Mouse (Mus musculus): ENCODE measurements around the gene Fam131b. TPM values are rescaled to one million over a fixed set of nuclear protein-coding genes. Genes with fewer than 3 reads are reported as not detected.

Gene Fam131b
- total and polyA plus RNA-seq, 3 experiments: 0.04 to 0.09 (median 0.05) TPM

DNA sequence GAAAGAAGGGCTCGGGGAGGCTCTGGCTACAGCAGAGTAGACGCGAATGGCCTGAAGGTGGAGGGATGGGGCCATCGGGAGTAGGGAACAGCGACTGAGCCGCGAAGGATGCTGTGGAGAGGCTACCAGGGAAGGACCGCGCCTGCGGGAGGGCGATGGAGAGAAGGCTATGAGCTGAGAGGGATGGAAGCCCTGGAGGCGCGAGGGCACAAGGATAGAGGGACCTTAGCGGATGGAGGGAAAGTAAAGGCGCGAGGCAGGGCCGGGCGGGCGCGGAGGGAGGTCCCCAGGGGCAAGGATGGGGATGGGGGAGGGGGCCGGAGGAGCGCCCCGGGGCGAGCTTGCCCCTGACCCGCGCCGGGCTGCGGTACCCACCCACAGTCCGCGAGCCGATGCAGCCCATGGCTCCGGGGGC, 369 bp downstream of the Fam131b start:
- in situ Hi-C loops (cut with MboI; ENCODE audit: low pct_ligation_motif_present, low pct_unique_long_range_greater_than_20kb, low sequenced_read_pairs): loop anchor here (10.0 kb wide), 1 partner anchor 89 kb away; no protein-coding TSS in a partner anchor
- no peaks in the 10 kb centered on the region for H3K79me2 ChIP-seq (replicated peaks; ENCODE audit: control insufficient read depth, extremely low read depth, insufficient read depth, poor library complexity, severe bottlenecking)
- dilution Hi-C loops (cut with MboI; ENCODE audit: extremely low pct_ligation_motif_present, extremely low pct_unique_long_range_greater_than_20kb, low sequenced_read_pairs): no loop called here
- no peak for DNase-seq (ENCODE audit: extremely low read depth)
- no peaks in the 10 kb centered on the region for H3K36me3 ChIP-seq (replicated peaks in 1 of 2; ENCODE audit: control insufficient read depth in 1 of 2, insufficient read depth in 1 of 2, low read length in 1 of 2)
- no peak overlapping the region for H3K27ac ChIP-seq (ENCODE audit: insufficient read depth, low read depth)
- no peak for TF ChIP-seq JUN (IDR thresholded peaks at IDR 0.05; ENCODE audit: insufficient read depth, low read depth, low read length)
- no peak for TF ChIP-seq PAX5 (IDR thresholded peaks at IDR 0.05; ENCODE audit: low read length)
- TF ChIP-seq MXI1 (IDR thresholded peaks at IDR 0.05; ENCODE audit: low read depth, low read length): no peak
- TF ChIP-seq IRF4 (IDR thresholded peaks at IDR 0.05; ENCODE audit: low read depth, low read length): no peak
- TF ChIP-seq CHD2 (IDR thresholded peaks at IDR 0.05; ENCODE audit: low read length): no peak
- TF ChIP-seq SIN3A (IDR thresholded peaks at IDR 0.05; ENCODE audit: low read length): no peak
- no peak for TF ChIP-seq POLR2A (IDR thresholded peaks at IDR 0.05; ENCODE audit: low read depth, low read length)
- TF ChIP-seq USF2 (conservative IDR thresholded peaks at IDR 0.05; ENCODE audit: low read depth, low read length): no peak
- no peak for TF ChIP-seq JUND (conservative IDR thresholded peaks at IDR 0.05; ENCODE audit: low read depth, low read length)
- TF ChIP-seq GABPA (IDR thresholded peaks at IDR 0.05; ENCODE audit: insufficient replicate concordance, low read depth, low read length): no peak
- no peak for TF ChIP-seq EP300 (IDR thresholded peaks at IDR 0.05; ENCODE audit: low read length)
- no peak for TF ChIP-seq SMC3 (IDR thresholded peaks at IDR 0.05; ENCODE audit: low read depth, low read length)
- no peak for TF ChIP-seq RCOR1 (conservative IDR thresholded peaks at IDR 0.05; ENCODE audit: low read depth, low read length)
- no peaks in the 10 kb centered on the region; a peak in 1 of 4 replicates for H3K4me1 ChIP-seq (ENCODE audit: control insufficient read depth in 1 of 2, insufficient read depth in 2 of 2)
- H3K4me2 ChIP-seq (ENCODE audit: insufficient read depth, low read depth, poor library complexity, severe bottlenecking): peak overlapping the region; percentile 87
- peaks cover 27% of the 10 kb centered on the region for H3K27me3 ChIP-seq (replicated peaks)
- peaks cover 3% of the 10 kb centered on the region for H3K9me3 ChIP-seq (replicated peaks; ENCODE audit: low read length)
- H3K4me3 ChIP-seq (replicated peaks in 1 of 3; ENCODE audit: low read depth in 2 of 3, low read length in 2 of 3, poor library complexity in 1 of 3): peak overlapping the region in 2 of 3 experiments; percentile 63 to 73
- no peak overlapping the region for H3K9ac ChIP-seq (ENCODE audit: insufficient read depth, low read depth)

DNA sequence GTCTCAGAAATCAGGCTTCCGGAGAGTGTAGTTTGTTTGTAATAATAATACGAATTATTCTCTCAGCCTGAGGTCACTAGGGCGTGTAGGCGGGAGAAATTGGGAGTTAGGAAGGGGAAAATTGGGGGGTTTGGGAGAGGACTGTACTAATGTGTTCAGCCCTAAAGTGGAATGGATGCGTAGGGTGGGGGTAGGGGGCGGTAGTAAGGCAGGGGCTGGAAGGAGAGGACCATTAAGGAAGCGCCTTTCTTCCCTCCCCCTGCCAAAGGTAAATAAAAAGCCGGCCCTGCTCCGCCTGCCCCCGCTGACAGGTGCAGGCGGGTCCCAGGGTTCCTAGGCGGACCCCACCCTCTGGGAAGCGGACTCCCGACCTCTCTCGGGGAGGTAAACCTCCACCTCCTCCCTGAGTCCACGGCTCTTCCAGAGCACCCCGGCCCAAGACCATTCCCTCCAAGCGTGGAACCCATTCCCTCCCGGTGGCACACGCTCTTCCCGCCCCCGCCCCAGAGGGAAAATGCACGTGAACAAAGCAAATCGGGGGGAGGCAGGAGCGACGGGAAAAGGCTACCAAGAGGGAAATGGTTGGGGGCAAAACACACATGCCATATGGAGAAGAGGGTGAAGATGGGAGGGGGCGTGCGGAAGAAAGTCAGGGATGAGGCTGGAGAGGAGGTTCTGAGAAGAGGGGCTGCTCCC, 924 bp downstream of the Fam131b start:
- H3K9ac ChIP-seq (ENCODE audit: insufficient read depth, low read depth): no peak overlapping the region
- peaks cover 27% of the 10 kb centered on the region for H3K27me3 ChIP-seq (replicated peaks)
- no peak for TF ChIP-seq ZNF384 (IDR thresholded peaks at IDR 0.05; ENCODE audit: low read depth, low read length)
- TF ChIP-seq JUN (IDR thresholded peaks at IDR 0.05; ENCODE audit: insufficient read depth, low read depth, low read length): no peak
- no peak for TF ChIP-seq TBP (conservative IDR thresholded peaks at IDR 0.05; ENCODE audit: low read depth, low read length)
- no peak for TF ChIP-seq CHD1 (IDR thresholded peaks at IDR 0.05; ENCODE audit: low read depth, low read length)
- no peak for TF ChIP-seq MAX (IDR thresholded peaks at IDR 0.05; ENCODE audit: low read length)
- TF ChIP-seq IRF4 (IDR thresholded peaks at IDR 0.05; ENCODE audit: low read depth, low read length): no peak
- TF ChIP-seq EP300 (IDR thresholded peaks at IDR 0.05; ENCODE audit: low read length): no peak
- TF ChIP-seq NELFE (IDR thresholded peaks at IDR 0.05; ENCODE audit: low read depth, low read length): no peak
- no peak for TF ChIP-seq MAFK (IDR thresholded peaks at IDR 0.05; ENCODE audit: insufficient replicate concordance, low read length)
- TF ChIP-seq E2F4 (IDR thresholded peaks at IDR 0.05; ENCODE audit: insufficient replicate concordance, low read depth, low read length): no peak
- no peak for TF ChIP-seq KAT2A (IDR thresholded peaks at IDR 0.05; ENCODE audit: insufficient replicate concordance, low read length)
- no peak for TF ChIP-seq ZC3H11A (IDR thresholded peaks at IDR 0.05; ENCODE audit: low read depth, low read length)
- TF ChIP-seq CHD2 (IDR thresholded peaks at IDR 0.05; ENCODE audit: low read length): no peak
- TF ChIP-seq TCF12 (IDR thresholded peaks at IDR 0.05; ENCODE audit: low read depth, low read length): no peak
- H3K36me3 ChIP-seq (replicated peaks in 1 of 2; ENCODE audit: control insufficient read depth in 1 of 2, insufficient read depth in 1 of 2, low read length in 1 of 2): no peaks in the 10 kb centered on the region
- H3K9me3 ChIP-seq (replicated peaks; ENCODE audit: low read length): peaks cover 3% of the 10 kb centered on the region
- no peak overlapping the region for H3K27ac ChIP-seq (ENCODE audit: insufficient read depth, low read depth)
- H3K4me2 ChIP-seq (ENCODE audit: insufficient read depth, low read depth, poor library complexity, severe bottlenecking): no peak overlapping the region
- in situ Hi-C loops (cut with MboI; ENCODE audit: low pct_ligation_motif_present, low pct_unique_long_range_greater_than_20kb, low sequenced_read_pairs): loop anchor here (10.0 kb wide), 1 partner anchor 89 kb away; no protein-coding TSS in a partner anchor
- no peak for DNase-seq (ENCODE audit: extremely low read depth)
- no peak overlapping the region for H3K4me3 ChIP-seq (replicated peaks in 1 of 3; ENCODE audit: low read depth in 2 of 3, low read length in 2 of 3, poor library complexity in 1 of 3)
- no peaks in the 10 kb centered on the region; a peak in 1 of 4 replicates for H3K4me1 ChIP-seq (ENCODE audit: control insufficient read depth in 1 of 2, insufficient read depth in 2 of 2)
- dilution Hi-C loops (cut with MboI; ENCODE audit: extremely low pct_ligation_motif_present, extremely low pct_unique_long_range_greater_than_20kb, low sequenced_read_pairs): no loop called here
- H3K79me2 ChIP-seq (replicated peaks; ENCODE audit: control insufficient read depth, extremely low read depth, insufficient read depth, poor library complexity, severe bottlenecking): no peaks in the 10 kb centered on the region
